Mouse (Mus musculus) heart, embryonic 12.5 days (tissue): ENCODE measurements around the gene Gm42957. TPM values are rescaled to one million over a fixed set of nuclear protein-coding genes. Genes with fewer than 3 reads are reported as not detected.
A peak's percentile ranks its signal among the peaks of the same experiment; 100 is the strongest.

Source experiments
- ATAC-seq: fragments of 200-750 bp; cut with Nextera tagmentation; 2 replicates; pipeline ENCODE4 v1.8.0; 2017; ENCODE audit warnings: moderate TSS enrichment, moderate library complexity; ENCODE audit not compliant: insufficient number of reproducible peaks, low FRiP score
- H3K27ac ChIP-seq: fragments of 300-500 bp; sonication (generic); 2 replicates; pipeline ENCODE4 v1.5.1; 2016; ENCODE audit warnings: mild to moderate bottlenecking, moderate library complexity; ENCODE audit not compliant: poor library complexity, severe bottlenecking
- H3K27me3 ChIP-seq: fragments of 300-500 bp; sonication (generic); replicated peaks from 2 replicates; pipeline ENCODE4 v1.6.1; 2016; ENCODE audit warnings: mild to moderate bottlenecking, moderate library complexity
- H3K36me3 ChIP-seq: fragments of 300-500 bp; sonication (generic); 2 replicates; pipeline ENCODE4 v1.6.1; 2016; ENCODE audit warnings: mild to moderate bottlenecking, moderate library complexity
- H3K4me1 ChIP-seq: fragments of 300-500 bp; sonication (generic); replicated peaks from 2 replicates; pipeline ENCODE4 v1.6.1; 2016; ENCODE audit warnings: mild to moderate bottlenecking
- H3K4me2 ChIP-seq: fragments of 300-500 bp; sonication (generic); 2 replicates; pipeline ENCODE4 v1.6.1; 2016; ENCODE audit warnings: mild to moderate bottlenecking, moderate library complexity
- H3K4me3 ChIP-seq: fragments of 300-500 bp; sonication (generic); 2 replicates; pipeline ENCODE4 v1.5.1; 2016; ENCODE audit warnings: mild to moderate bottlenecking
- H3K9ac ChIP-seq: fragments of 300-500 bp; sonication (generic); 2 replicates; pipeline ENCODE4 v1.6.1; 2016; ENCODE audit warnings: mild to moderate bottlenecking, moderate library complexity
- H3K9me3 ChIP-seq: fragments of 300-500 bp; sonication (generic); replicated peaks from 2 replicates; pipeline ENCODE4 v1.6.1; 2016; ENCODE audit warnings: mild to moderate bottlenecking, moderate library complexity
- WGBS: fragments of 180-500 bp; shearing (Covaris S2); methylation state at CpG from one replicate; pipeline ENCODE4 v1.1.7; 2016; 5-methylcytosine and 5-hydroxymethylcytosine counted together
- polyA plus RNA-seq: library from polyadenylated mRNA; unstranded; fragments of >200 nt; fragmentation: Nextera tagmentation; extraction: Ambion mirVana; gene quantifications from 2 replicates; pipeline ENCODE4 v1.2.1, GENCODE M21; 2016

Gm42957 gene
- 0.10 and 0.14 TPM in 2 replicates for polyA plus RNA-seq

DNA sequence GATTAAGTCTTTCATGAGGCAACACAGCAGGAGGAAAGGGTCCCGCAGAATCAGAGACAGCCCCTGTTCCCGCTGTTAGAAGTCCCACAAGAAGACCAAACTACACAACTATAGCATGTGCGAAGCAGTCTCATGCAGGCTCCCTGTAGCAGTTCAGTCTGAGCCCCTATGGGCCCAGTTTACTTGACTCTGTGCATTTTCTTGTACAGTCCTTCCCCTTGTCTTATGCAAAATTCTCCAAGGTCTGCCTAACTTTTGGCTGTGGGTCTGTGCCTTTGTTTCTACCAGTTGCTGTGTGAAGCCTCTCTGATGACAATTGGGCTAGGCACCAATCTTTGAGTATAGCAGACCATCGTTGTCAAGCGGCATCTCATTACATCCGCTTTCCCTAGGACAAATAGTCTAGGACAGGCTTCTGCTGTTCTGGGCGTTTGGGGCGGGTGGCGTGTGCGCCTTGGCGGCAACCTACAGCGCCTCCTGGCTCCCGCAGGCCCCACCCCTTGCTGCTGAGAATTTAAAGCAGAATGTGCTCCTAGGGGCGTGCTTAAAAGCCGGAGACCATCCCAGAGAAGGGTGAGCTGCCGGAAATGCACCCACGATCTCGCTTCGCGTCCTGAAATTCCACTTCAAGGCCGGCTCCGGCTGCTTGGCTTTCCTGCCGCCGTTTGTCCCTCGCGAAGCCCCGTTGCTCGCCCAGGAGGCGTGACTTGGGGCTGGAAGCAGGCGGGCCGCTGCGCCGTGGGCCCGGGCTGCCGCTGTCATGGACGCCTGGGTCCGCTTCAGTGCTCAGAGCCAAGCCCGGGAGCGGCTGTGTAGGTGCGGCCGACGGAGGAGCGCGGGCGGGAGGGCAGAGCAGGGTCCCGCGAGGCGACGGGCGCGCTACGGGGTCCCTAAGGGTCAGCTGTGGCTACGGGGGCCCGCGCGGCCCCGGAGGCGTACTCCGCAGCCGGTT, at the start of gene Gm42957, which contains the start of gene Pex11b:
Gm42957 (plus strand) TSS at position 547 of the 952 bp plus-strand sequence.
Pex11b (plus strand) TSS at position 449 of the 952 bp plus-strand sequence.
- Histone ChIP-seq H3K36me3 (peaks cover 51% of the 10 kb centered on the region), H3K9ac (peak within 1 kb of the TSS; percentile 93)

DNA sequence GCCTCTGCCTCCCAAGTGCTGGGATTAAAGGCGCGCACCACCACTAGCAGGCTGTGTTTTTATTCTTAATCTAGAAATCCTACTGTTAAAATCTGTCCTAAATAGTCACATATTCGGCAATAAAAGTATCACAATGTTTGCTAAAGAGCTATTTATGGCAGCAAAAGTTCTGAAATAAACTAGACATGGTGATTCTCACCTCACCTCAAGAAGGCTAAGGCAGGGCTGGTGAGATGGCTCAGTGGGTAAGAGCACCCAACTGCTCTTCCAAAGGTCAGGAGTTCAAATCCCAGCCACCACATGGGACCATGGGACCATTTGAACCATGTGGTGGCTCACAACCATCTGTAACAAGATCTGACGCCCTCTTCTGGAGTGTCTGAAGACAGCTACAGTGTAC, 44.6 kb upstream of the Gm42957 start:
- Histone ChIP-seq H3K4me3 (no peak overlapping the region), H3K9me3 (0 out of 2 replicates have a peak, but pooled peaks cover 8% of the 10 kb centered on the region), H3K4me1 (peaks cover 12% of the 10 kb centered on the region), H3K27me3 (no peaks in the 10 kb centered on the region), H3K36me3 (peaks cover 16% of the 10 kb centered on the region), H3K9ac (no peak overlapping the region), H3K27ac (no peak overlapping the region), H3K4me2 (no peak overlapping the region)
- no peak for ATAC-seq
- WGBS = 78% methylated on average over 4 of the region's 4 CpGs

More for the DNA sequence above, at the start of gene Gm42957, which contains the start of gene Pex11b:
- 2% methylated on average over 60 of the region's 60 CpGs for WGBS
- H3K27me3 ChIP-seq = no peaks in the 10 kb centered on the region
- H3K4me1 ChIP-seq = peaks cover 27% of the 10 kb centered on the region
- ATAC-seq = peak; percentile 91
- H3K4me2 ChIP-seq = peak within 1 kb of the TSS; percentile 72
- H3K9me3 ChIP-seq = no peaks in the 10 kb centered on the region
- peak within 1 kb of the TSS; percentile 81 for H3K27ac ChIP-seq
- peak within 1 kb of the TSS; percentile 73 for H3K4me3 ChIP-seq

DNA sequence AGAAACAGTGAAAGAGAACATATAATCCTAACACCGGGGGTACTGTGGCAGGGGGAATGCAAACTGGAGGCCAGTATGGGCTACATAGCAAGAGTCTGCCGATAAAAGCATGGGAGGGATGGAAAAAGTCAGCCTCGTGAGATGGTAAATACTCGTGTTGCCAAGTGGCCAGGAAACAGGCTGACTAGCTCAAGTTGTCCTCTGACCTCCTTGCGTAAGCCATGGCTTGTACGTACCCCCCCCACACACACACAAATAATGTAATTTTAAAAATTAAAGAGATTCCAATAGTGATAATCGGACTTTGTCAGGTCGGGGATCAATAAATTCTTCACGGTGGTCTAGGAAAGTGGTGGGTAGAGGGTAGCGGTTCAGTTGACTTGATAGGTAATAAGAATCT, 41.9 kb upstream of the Gm42957 start:
- WGBS = under 1% methylated on average over 10 of the region's 10 CpGs
- H3K4me3 ChIP-seq = peak overlapping the region; percentile 72

DNA sequence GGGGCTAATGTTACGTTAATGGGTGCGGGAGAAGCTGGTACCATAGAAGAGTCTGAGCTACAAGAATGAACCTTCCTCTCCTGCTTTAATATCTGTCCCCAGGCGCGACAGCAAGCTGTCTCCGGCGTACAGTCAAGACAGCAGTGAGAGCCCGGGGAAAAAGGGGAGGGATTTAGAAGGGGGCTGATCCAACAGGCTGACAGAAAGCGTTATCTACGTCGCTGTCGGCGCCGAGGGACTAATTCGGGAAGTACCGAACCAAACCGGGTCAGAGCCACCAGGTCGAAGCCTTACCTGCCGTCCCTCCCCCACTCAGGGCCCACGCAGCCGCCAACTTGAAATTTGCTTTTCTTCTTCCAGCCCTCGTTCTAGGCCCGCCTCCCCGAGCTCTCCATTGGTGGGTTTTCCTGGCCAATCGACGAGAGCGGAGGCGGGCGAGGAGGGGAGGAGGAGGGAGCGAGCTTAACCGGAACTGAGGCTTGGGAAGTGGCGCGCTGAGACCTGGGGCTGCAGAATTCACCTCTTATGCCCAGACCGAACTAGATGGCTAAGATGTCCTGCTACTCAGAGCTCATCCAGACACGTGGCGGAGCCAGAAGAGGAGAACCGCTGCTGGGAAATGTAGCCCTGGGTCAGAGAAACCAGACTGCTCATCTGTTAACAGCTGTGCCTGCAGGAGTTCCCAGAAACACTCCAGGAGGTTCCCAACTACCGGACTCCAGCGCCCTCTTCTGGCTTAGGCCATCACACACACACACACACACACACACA, 41.3 kb upstream of the Gm42957 start, which contains the start of gene Polr3gl:
Polr3gl (minus strand) TSS at position 392 of the 771 bp plus-strand sequence.
- Histone ChIP-seq H3K9me3 (0 out of 2 replicates have a peak, but pooled peaks cover 4% of the 10 kb centered on the region), H3K4me3 (peak within 1 kb of the TSS; percentile 72), H3K4me2 (peak within 1 kb of the TSS; percentile 82), H3K27me3 (0 out of 2 replicates have a peak, but pooled peaks cover 3% of the 10 kb centered on the region), H3K9ac (peak within 1 kb of the TSS; percentile 80), H3K4me1 (peaks cover 36% of the 10 kb centered on the region), H3K27ac (peak within 1 kb of the TSS; percentile 87), H3K36me3 (peaks cover 10% of the 10 kb centered on the region; the same call in 1 of the 2 replicates)
- peak; percentile 86 for ATAC-seq
- WGBS = 0% methylated on average over 37 of the region's 38 CpGs

More for the DNA sequence above, 41.9 kb upstream of the Gm42957 start:
- H3K4me1 ChIP-seq = peaks cover 31% of the 10 kb centered on the region
- H3K4me2 ChIP-seq = peak overlapping the region; percentile 82
- H3K27me3 ChIP-seq = no peaks in the 10 kb centered on the region
- 0 out of 2 replicates have a peak, but pooled peaks cover 4% of the 10 kb centered on the region for H3K9me3 ChIP-seq
- ATAC-seq = no peak
- peak overlapping the region; percentile 80 for H3K9ac ChIP-seq
- H3K36me3 ChIP-seq = peaks cover 10% of the 10 kb centered on the region; the same call in 1 of the 2 replicates
- peak overlapping the region; percentile 87 for H3K27ac ChIP-seq

DNA sequence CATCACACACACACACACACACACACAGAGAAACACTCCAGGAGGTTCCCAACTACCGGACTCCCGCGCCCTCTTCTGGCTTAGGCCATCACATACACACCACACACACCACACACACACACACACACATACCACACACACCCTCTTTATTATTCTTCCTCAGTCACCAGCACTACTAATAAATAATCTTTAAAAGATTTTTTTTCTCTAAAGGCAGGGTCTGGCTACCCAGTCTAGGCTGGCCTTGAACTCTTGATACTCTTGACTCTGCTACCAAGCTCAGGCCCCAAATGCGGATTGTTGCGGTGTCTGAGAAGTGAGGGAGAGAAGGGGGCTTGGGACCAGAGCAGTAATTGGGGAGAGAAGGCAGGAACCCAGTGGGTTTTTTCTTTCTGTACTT, 40.4 kb upstream of the Gm42957 start:
- no peak overlapping the region for H3K9ac ChIP-seq
- peaks cover 40% of the 10 kb centered on the region for H3K4me1 ChIP-seq
- H3K36me3 ChIP-seq = peaks cover 8% of the 10 kb centered on the region; the same call in 1 of the 2 replicates
- 76% methylated on average over 5 of the region's 5 CpGs for WGBS
- H3K9me3 ChIP-seq = 0 out of 2 replicates have a peak, but pooled peaks cover 4% of the 10 kb centered on the region
- H3K4me3 ChIP-seq = no peak overlapping the region
- no peak for ATAC-seq
- no peak overlapping the region for H3K27ac ChIP-seq
- H3K27me3 ChIP-seq = 0 out of 2 replicates have a peak, but pooled peaks cover 5% of the 10 kb centered on the region
- no peak overlapping the region for H3K4me2 ChIP-seq

DNA sequence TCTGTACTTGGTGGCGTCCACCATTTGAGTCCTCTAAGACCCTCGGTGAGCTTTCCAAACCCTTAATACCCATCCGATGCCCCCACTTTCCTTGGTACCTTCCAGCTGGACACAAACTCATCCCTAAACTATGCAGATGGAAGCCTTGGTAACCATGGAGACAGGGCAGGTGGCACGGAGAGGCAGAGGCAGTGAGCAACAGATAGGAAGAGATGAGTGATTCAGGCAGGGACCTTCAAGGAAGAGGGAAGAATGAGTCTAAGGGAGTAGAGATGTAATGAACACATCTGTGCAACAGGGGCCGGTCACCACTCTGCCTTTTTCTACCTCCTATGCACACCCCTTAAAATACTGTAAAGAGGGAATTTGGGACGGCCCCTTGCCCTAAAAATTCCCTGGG, 39.6 kb upstream of the Gm42957 start:
- Histone ChIP-seq H3K4me3 (peak overlapping the region; percentile 65), H3K27ac (peak overlapping the region; percentile 74; the same call in 1 of the 2 replicates), H3K9me3 (no peaks in the 10 kb centered on the region), H3K27me3 (0 out of 2 replicates have a peak, but pooled peaks cover 5% of the 10 kb centered on the region), H3K9ac (peak overlapping the region; percentile 85; the same call in 1 of the 2 replicates), H3K4me2 (peak overlapping the region; percentile 90), H3K36me3 (peaks cover 1% of the 10 kb centered on the region; the same call in 1 of the 2 replicates), H3K4me1 (peaks cover 40% of the 10 kb centered on the region)
- ATAC-seq = no peak
- whole genome bisulfite sequencing = 23% methylated on average over 6 of the region's 6 CpGs

DNA sequence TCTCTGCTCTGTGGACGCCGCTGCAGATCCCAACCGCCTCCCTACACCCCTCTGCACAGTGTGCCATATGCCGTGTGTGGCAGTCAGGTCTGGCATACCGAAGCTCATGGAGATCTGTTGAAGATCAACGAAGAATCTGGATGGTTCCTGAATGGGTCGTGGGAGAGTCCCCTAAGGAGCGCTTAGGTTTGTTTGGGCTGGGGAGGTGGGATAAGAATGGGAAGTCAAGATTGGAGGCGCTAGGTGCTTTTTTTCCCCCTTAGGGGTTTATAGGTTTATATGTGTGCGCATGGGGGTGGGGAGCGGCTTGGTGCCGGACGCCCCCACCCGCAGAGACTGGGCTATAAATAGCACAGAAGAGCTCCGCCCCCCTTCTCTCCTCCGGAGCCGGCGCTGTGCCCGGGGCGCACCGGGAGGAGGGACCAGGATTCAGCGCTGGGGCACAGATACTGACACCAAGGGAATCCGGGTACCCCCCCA, 39.0 kb upstream of the Gm42957 start, which contains the start of gene Ankrd34a:
Ankrd34a (plus strand) TSS at position 409 of the 480 bp plus-strand sequence.
- 0 out of 2 replicates have a peak, but pooled peaks cover 5% of the 10 kb centered on the region for H3K27me3 ChIP-seq
- peak within 1 kb of the TSS; percentile 85 for H3K9ac ChIP-seq
- ATAC-seq = no peak
- H3K4me3 ChIP-seq = peak within 1 kb of the TSS; percentile 65
- H3K27ac ChIP-seq = peak within 1 kb of the TSS; percentile 74
- H3K4me1 ChIP-seq = peaks cover 40% of the 10 kb centered on the region
- H3K36me3 ChIP-seq = no peaks in the 10 kb centered on the region
- H3K9me3 ChIP-seq = no peaks in the 10 kb centered on the region
- under 1% methylated on average over 21 of the region's 23 CpGs for WGBS
- H3K4me2 ChIP-seq = peak within 1 kb of the TSS; percentile 90

DNA sequence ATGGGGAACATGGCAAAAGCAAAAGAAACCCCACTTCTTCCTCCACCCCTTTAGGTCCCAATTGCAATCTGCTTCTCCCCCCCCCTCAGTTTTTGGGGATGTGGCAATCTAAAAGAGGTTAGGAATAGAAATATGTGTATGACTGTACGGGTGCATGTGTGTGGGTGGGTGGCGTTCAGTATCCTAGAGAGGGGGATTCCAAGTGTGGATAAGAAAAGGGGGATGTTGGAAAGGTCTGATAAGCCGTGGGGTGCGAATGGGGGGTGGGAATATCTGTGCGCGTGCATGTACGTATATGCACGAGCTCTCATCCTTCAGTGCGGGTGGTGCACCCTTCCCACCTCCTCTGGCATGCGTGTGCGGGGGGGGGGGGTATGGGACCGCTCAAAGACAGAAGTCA, 38.4 kb upstream of the Gm42957 start:
- Histone ChIP-seq H3K4me3 (peak overlapping the region; percentile 65), H3K9ac (peak overlapping the region; percentile 85), H3K4me1 (peaks cover 40% of the 10 kb centered on the region), H3K9me3 (no peaks in the 10 kb centered on the region), H3K4me2 (peak overlapping the region; percentile 90), H3K27me3 (0 out of 2 replicates have a peak, but pooled peaks cover 5% of the 10 kb centered on the region), H3K36me3 (no peaks in the 10 kb centered on the region), H3K27ac (peak overlapping the region; percentile 74; the same call in 1 of the 2 replicates)
- ATAC-seq = no peak
- WGBS = under 1% methylated on average over 11 of the region's 12 CpGs

DNA sequence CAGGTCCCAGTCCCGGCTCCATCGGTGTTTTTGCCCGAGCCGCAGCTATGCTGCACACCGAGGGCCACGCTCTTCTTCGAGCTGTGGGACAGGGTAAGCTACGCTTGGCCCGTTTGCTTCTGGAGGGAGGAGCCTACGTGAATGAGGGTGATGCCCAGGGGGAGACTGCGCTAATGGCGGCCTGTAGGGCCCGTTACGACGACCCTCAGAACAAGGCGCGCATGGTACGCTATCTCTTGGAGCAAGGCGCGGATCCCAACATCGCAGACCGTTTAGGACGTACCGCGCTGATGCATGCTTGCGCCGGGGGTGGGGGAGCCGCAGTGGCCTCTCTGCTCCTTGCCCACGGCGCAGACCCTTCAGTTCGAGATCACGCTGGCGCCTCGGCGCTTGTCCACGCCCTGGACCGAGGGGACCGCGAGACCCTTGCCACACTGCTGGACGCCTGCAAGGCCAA, 37.8 kb upstream of the Gm42957 start:
- Histone ChIP-seq H3K4me2 (peak overlapping the region; percentile 90), H3K9ac (peak overlapping the region; percentile 85), H3K9me3 (no peaks in the 10 kb centered on the region), H3K4me3 (peak overlapping the region; percentile 65), H3K27me3 (0 out of 2 replicates have a peak, but pooled peaks cover 5% of the 10 kb centered on the region), H3K27ac (peak overlapping the region; percentile 74), H3K4me1 (peaks cover 41% of the 10 kb centered on the region), H3K36me3 (no peaks in the 10 kb centered on the region)
- WGBS = under 1% methylated on average over 40 of the region's 40 CpGs
- ATAC-seq = no peak
